Mouse (Mus musculus) MEL (cell line): Measurements from ENCODE around the gene Rffl. TPM values are rescaled to one million over a fixed set of nuclear protein-coding genes. Genes with fewer than 3 reads are reported as not detected.

Experiments used
- DNase-seq: peaks from one replicate; pipeline ENCODE4 v3.0.0; 2011; ENCODE audit warnings: low read depth, low spot score
- H3K27ac ChIP-seq: 2 replicates; pipeline ENCODE4 v1.5.1; 2012; ENCODE audit warnings: low read depth, mild to moderate bottlenecking, control low read depth, low read length, moderate library complexity; ENCODE audit not compliant: control insufficient read depth
- H3K27me3 ChIP-seq, 2 experiments: fragments of 150-350 bp in 1 of 2; sonication (generic) in 1 of 2; 2 replicates each; pipeline ENCODE4 v1.6.1; 2012; ENCODE audit warnings: low read length in 2 of 2, mild to moderate bottlenecking in 2 of 2, improper control_type of control experiment in 1 of 2, moderate library complexity in 1 of 2; ENCODE audit not compliant: insufficient read depth in 2 of 2, control insufficient read depth in 1 of 2
- H3K36me3 ChIP-seq, 2 experiments: 2 replicates each; pipeline ENCODE4 v1.6.1; 2012 to 2014; ENCODE audit warnings: low read length in 2 of 2, improper control_type of control experiment in 1 of 2, inconsistent platforms in 1 of 2, mild to moderate bottlenecking in 1 of 2; ENCODE audit not compliant: insufficient read depth in 2 of 2, control insufficient read depth in 1 of 2
- H3K4me1 ChIP-seq, 2 experiments: fragments of 150-350 bp in 1 of 2; sonication (generic) in 1 of 2; 2 replicates each; pipeline ENCODE4 v1.6.1; 2012; ENCODE audit warnings: low read length in 2 of 2, improper control_type of control experiment in 1 of 2, mild to moderate bottlenecking in 1 of 2; ENCODE audit not compliant: insufficient read depth in 2 of 2, control insufficient read depth in 1 of 2
- H3K4me3 ChIP-seq, 2 experiments: fragments of 150-350 bp in 1 of 2; sonication (generic) in 1 of 2; 2 replicates each; pipeline ENCODE4 v1.5.1; 2012; ENCODE audit warnings: low read depth in 2 of 2, low read length in 2 of 2, mild to moderate bottlenecking in 2 of 2, moderate library complexity in 2 of 2, control low read depth in 1 of 2, improper control_type of control experiment in 1 of 2; ENCODE audit not compliant: control insufficient read depth in 1 of 2, insufficient read depth in 1 of 2
- H3K79me2 ChIP-seq: 2 replicates; pipeline ENCODE4 v1.6.1; 2012; ENCODE audit warnings: mild to moderate bottlenecking, low read length, moderate library complexity; ENCODE audit not compliant: control insufficient read depth, poor library complexity, insufficient read depth
- H3K9ac ChIP-seq: 2 replicates; pipeline ENCODE4 v1.6.1; 2012; ENCODE audit warnings: low read depth, mild to moderate bottlenecking, control low read depth, low read length, moderate library complexity; ENCODE audit not compliant: control insufficient read depth, poor library complexity, severe bottlenecking
- H3K9me3 ChIP-seq: fragments of 150-350 bp; sonication (generic); replicated peaks from 2 replicates; pipeline ENCODE4 v1.6.1; 2012; ENCODE audit warnings: mild to moderate bottlenecking, low read length, improper control_type of control experiment, moderate library complexity; ENCODE audit not compliant: insufficient read depth
- CTCF ChIP-seq, 3 experiments: IDR thresholded peaks in 2 of 3; conservative IDR thresholded peaks in 1 of 3; 2 replicates each; pipeline ENCODE4 v1.5.1; 2011 to 2012; ENCODE audit warnings: low read length in 3 of 3, low read depth in 2 of 3, mild to moderate bottlenecking in 2 of 3, improper control_type of control experiment in 1 of 3, inconsistent platforms in 1 of 3, mixed read lengths in 1 of 3, moderate library complexity in 1 of 3; ENCODE audit not compliant: control insufficient read depth in 1 of 3, insufficient read depth in 1 of 3, poor library complexity in 1 of 3, severe bottlenecking in 1 of 3
- ELF1 ChIP-seq: IDR thresholded peaks from 2 replicates; pipeline ENCODE4 v1.6.1; 2014; ENCODE audit warnings: low read depth, mild to moderate bottlenecking, inconsistent platforms, low read length, improper control_type of control experiment, moderate library complexity
- EP300 ChIP-seq, 2 experiments: IDR thresholded peaks; 2 replicates each; pipeline ENCODE4 v1.6.1; 2011; ENCODE audit warnings: improper control_type of control experiment in 2 of 2, low read length in 2 of 2, low read depth in 1 of 2, mild to moderate bottlenecking in 1 of 2
- GABPA ChIP-seq: IDR thresholded peaks from 2 replicates; pipeline ENCODE4 v1.6.1; 2012; ENCODE audit warnings: low read depth, mild to moderate bottlenecking, inconsistent platforms, low read length, improper control_type of control experiment, moderate library complexity
- GATA1 ChIP-seq: IDR thresholded peaks from 2 replicates; pipeline ENCODE4 v1.6.1; 2011; ENCODE audit warnings: low read depth, low read length, improper control_type of control experiment
- JUND ChIP-seq: IDR thresholded peaks from 2 replicates; pipeline ENCODE4 v1.6.1; 2011; ENCODE audit warnings: low read depth, mild to moderate bottlenecking, improper control_type of control experiment, low read length
- KAT2A ChIP-seq: conservative IDR thresholded peaks from 2 replicates; pipeline ENCODE4 v1.6.1; 2012; ENCODE audit warnings: low read depth, low read length, improper control_type of control experiment, inconsistent platforms
- MAZ ChIP-seq: IDR thresholded peaks from 2 replicates; pipeline ENCODE4 v1.6.1; 2012; ENCODE audit warnings: low read depth, mild to moderate bottlenecking, inconsistent platforms, low read length, improper control_type of control experiment
- MEF2A ChIP-seq: IDR thresholded peaks from 2 replicates; pipeline ENCODE4 v1.6.1; 2014; ENCODE audit warnings: low read depth, mild to moderate bottlenecking, inconsistent platforms, low read length, improper control_type of control experiment; ENCODE audit not compliant: poor library complexity, insufficient replicate concordance, severe bottlenecking; ENCODE audit errors: extremely low read depth
- MXI1 ChIP-seq: IDR thresholded peaks from 2 replicates; pipeline ENCODE4 v1.6.1; 2011; ENCODE audit warnings: mild to moderate bottlenecking, low read depth, low read length, improper control_type of control experiment
- MYC ChIP-seq: IDR thresholded peaks from 2 replicates; pipeline ENCODE4 v1.6.1; 2011; ENCODE audit warnings: low read depth, mild to moderate bottlenecking, low read length, improper control_type of control experiment, moderate library complexity
- NRF1 ChIP-seq: IDR thresholded peaks from 2 replicates; pipeline ENCODE4 v1.6.1; 2014; ENCODE audit warnings: low read depth, mild to moderate bottlenecking, inconsistent platforms, low read length, improper control_type of control experiment, moderate library complexity; ENCODE audit not compliant: poor library complexity, insufficient read depth, severe bottlenecking
- POLR2A ChIP-seq, 2 experiments: IDR thresholded peaks; 2 replicates each; pipeline ENCODE4 v1.6.1; 2011 to 2012; ENCODE audit warnings: low read length in 2 of 2, mild to moderate bottlenecking in 2 of 2, control low read depth in 1 of 2, improper control_type of control experiment in 1 of 2, low read depth in 1 of 2, moderate library complexity in 1 of 2; ENCODE audit not compliant: control insufficient read depth in 1 of 2, insufficient read depth in 1 of 2, poor library complexity in 1 of 2
- POLR2AphosphoS5 ChIP-seq: IDR thresholded peaks from 2 replicates; pipeline ENCODE4 v1.6.1; 2012; ENCODE audit warnings: low read depth, borderline replicate concordance, mild to moderate bottlenecking, inconsistent platforms, low read length, moderate library complexity, mixed read lengths
- TAL1 ChIP-seq: IDR thresholded peaks from 2 replicates; pipeline ENCODE4 v1.6.1; 2012; ENCODE audit warnings: mild to moderate bottlenecking, inconsistent platforms, low read length, moderate library complexity, mixed read lengths
- USF1 ChIP-seq: IDR thresholded peaks from 2 replicates; pipeline ENCODE4 v1.6.1; 2014; ENCODE audit warnings: low read depth, mild to moderate bottlenecking, inconsistent platforms, low read length, improper control_type of control experiment, moderate library complexity
- USF2 ChIP-seq, 2 experiments: IDR thresholded peaks; 2 replicates each; pipeline ENCODE4 v1.6.1; 2011 to 2012; ENCODE audit warnings: improper control_type of control experiment in 2 of 2, low read length in 2 of 2, borderline replicate concordance in 1 of 2, inconsistent platforms in 1 of 2, low read depth in 1 of 2, mild to moderate bottlenecking in 1 of 2; ENCODE audit not compliant: insufficient read depth in 1 of 2
- ZKSCAN1 ChIP-seq: IDR thresholded peaks from 2 replicates; pipeline ENCODE4 v1.6.1; 2012; ENCODE audit warnings: low read depth, mild to moderate bottlenecking, inconsistent platforms, low read length, improper control_type of control experiment, moderate library complexity
- ZMIZ1 ChIP-seq: IDR thresholded peaks from 2 replicates; pipeline ENCODE4 v1.6.1; 2012; ENCODE audit warnings: low read depth, mild to moderate bottlenecking, inconsistent platforms, low read length, improper control_type of control experiment, moderate library complexity
- ZNF384 ChIP-seq: IDR thresholded peaks from 2 replicates; pipeline ENCODE4 v1.6.1; 2012; ENCODE audit warnings: low read depth, mild to moderate bottlenecking, inconsistent platforms, low read length, improper control_type of control experiment
- polyA plus RNA-seq, 2 experiments: library from polyadenylated mRNA; stranded (reverse) in 1 of 2; unstranded in 1 of 2; fragments of >175 nt in 1 of 2; fragments of >200 nt in 1 of 2; gene quantifications; 2 replicates each; pipeline versions ENCODE4 v1.2.1 to v1.2.4; 2012; ENCODE audit warnings: low replicate concordance in 2 of 2, low read depth in 1 of 2; ENCODE audit not compliant: insufficient read length in 2 of 2, insufficient read depth in 1 of 2, missing spikeins in 1 of 2
- total RNA-seq: library from RNA; depleted of rRNA; stranded (reverse); fragments of 300-350 nt; gene quantifications from 2 replicates; pipeline ENCODE4 v1.2.3, GENCODE M21; 2012

Rffl gene
- total and polyA plus RNA-seq, 3 experiments = 15.2 to 17.8 TPM; not detected in 1

- Histone ChIP-seq H3K27ac (no peak overlapping the region), H3K27me3 (no peaks in the 10 kb centered on the region), H3K36me3 (peaks cover 0 to 6% of the 10 kb centered on the region in 2 experiments; a peak in 2 of 4 replicates), H3K4me1 (peaks cover 0 to 6% of the 10 kb centered on the region in 2 experiments; a peak in 2 of 4 replicates), H3K9ac (no peak overlapping the region), H3K4me3 (no peak overlapping the region), H3K9me3 (no peaks in the 10 kb centered on the region), H3K79me2 (no peaks in the 10 kb centered on the region; the same call in 1 of the 2 replicates)
- no peak for TF ChIP-seq USF2 (IDR thresholded peaks at IDR 0.05; ENCODE audit: borderline replicate concordance in 1 of 2, insufficient read depth in 1 of 2, low read depth in 1 of 2, low read length in 2 of 2)
- TF ChIP-seq POLR2A (IDR thresholded peaks at IDR 0.05; ENCODE audit: control insufficient read depth in 1 of 2, insufficient read depth in 1 of 2, low read depth in 1 of 2, low read length in 2 of 2, poor library complexity in 1 of 2) = no peak
- no peak for DNase-seq
These were observed 16.9 kb downstream of the Rffl start for GRCm38 (mm10) chr11:82854111-82854510.

DNA sequence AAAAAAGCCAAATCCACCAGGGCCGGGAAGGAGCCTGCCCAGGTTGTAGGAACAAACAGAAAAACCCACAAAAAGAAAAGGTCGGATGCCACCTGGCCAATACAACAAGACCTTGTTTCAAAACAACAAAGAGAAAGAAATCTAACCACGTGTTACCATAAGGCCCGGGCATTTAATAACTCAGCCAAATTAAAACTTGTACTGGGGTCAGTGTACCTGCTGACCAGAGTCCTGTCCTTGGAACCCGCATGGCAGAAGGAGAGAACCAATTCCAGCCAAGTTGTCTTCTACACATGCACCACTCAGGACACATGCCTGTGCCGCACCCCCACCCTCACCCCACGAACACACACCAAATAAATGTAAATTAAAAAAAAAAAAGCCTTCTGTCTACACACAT, 18.1 kb downstream of the Rffl start:
- no peak overlapping the region for H3K27ac ChIP-seq
- H3K36me3 ChIP-seq = peaks cover 0 to 15% of the 10 kb centered on the region in 2 experiments; a peak in 2 of 4 replicates
- H3K4me3 ChIP-seq = no peak overlapping the region
- no peaks in the 10 kb centered on the region for H3K9me3 ChIP-seq
- TF ChIP-seq CTCF (IDR thresholded peaks at IDR 0.05 in 2 of 3, conservative IDR thresholded peaks at IDR 0.05 in 1 of 3; ENCODE audit: control insufficient read depth in 1 of 3, insufficient read depth in 1 of 3, low read depth in 2 of 3, low read length in 3 of 3, poor library complexity in 1 of 3, severe bottlenecking in 1 of 3) (no peak), ZKSCAN1 (no peak), EP300 (IDR thresholded peaks at IDR 0.05; ENCODE audit: low read depth in 1 of 2, low read length in 2 of 2) (no peak), POLR2AphosphoS5 (no peak), ZMIZ1 (no peak), POLR2A (IDR thresholded peaks at IDR 0.05; ENCODE audit: control insufficient read depth in 1 of 2, insufficient read depth in 1 of 2, low read depth in 1 of 2, low read length in 2 of 2, poor library complexity in 1 of 2) (no peak), ELF1 (no peak), MXI1 (no peak), ZNF384 (no peak), USF1 (no peak), MAZ (no peak), KAT2A (no peak), MYC (no peak), GABPA (no peak), JUND (no peak), TAL1 (no peak), GATA1 (no peak), MEF2A (no peak), USF2 (IDR thresholded peaks at IDR 0.05; ENCODE audit: borderline replicate concordance in 1 of 2, insufficient read depth in 1 of 2, low read depth in 1 of 2, low read length in 2 of 2) (no peak), NRF1 (no peak)
- H3K79me2 ChIP-seq = no peaks in the 10 kb centered on the region; the same call in 1 of the 2 replicates
- no peak overlapping the region for H3K9ac ChIP-seq
- no peak for DNase-seq
- H3K27me3 ChIP-seq = no peaks in the 10 kb centered on the region
- peaks cover 5 to 13% of the 10 kb centered on the region in 2 experiments; a peak in 3 of 4 replicates for H3K4me1 ChIP-seq
